Comparison of ENCODE assay signal across 8 mouse cellular contexts in genomic region chr17:45563216-45563615, GRCm38 (mm10). TPM values are rescaled to one million over a fixed set of nuclear protein-coding genes. Genes with fewer than 3 reads are reported as not detected.
DNase-seq lines count a peak whose midpoint lies in the region; ATAC-seq and TF ChIP-seq lines count a peak whose summit lies in the region.

No protein-coding gene starts in this region.

- DNase-seq in cerebellum, adult 9-10 months = peak; percentile 69
- DNase-seq in cerebellum, adult 8-10 months = no peak
- DNase-seq in lung, embryonic 14.5 days = no peak
- no peak for DNase-seq in lung, postnatal 4 days
- no peak for DNase-seq in midbrain, postnatal 0 days (ENCODE audit: low spot score)
- DNase-seq in layer of hippocampus, adult 18-20 months (ENCODE audit: low spot score in 2 of 2) = no peak
- DNase-seq in frontal cortex, adult 2 months (ENCODE audit: extremely low spot score in 1 of 2, low spot score in 1 of 2) = no peak

- peak overlapping the region; percentile 98 for H3K4me2 ChIP-seq in lung, embryonic 14.5 days
- peak overlapping the region; percentile 98 for H3K4me2 ChIP-seq in hindbrain, embryonic 13.5 days
- H3K4me2 ChIP-seq in midbrain, postnatal 0 days (ENCODE audit: low read depth, low read length, poor library complexity, severe bottlenecking) = no peak overlapping the region

- H3K4me1 ChIP-seq in lung, embryonic 14.5 days (ENCODE audit: insufficient read depth) = peaks cover 7% of the 10 kb centered on the region
- peaks cover 39% of the 10 kb centered on the region for H3K4me1 ChIP-seq in hindbrain, embryonic 13.5 days (replicated peaks)
- 0 out of 2 replicates have a peak, but pooled peaks cover 6% of the 10 kb centered on the region for H3K4me1 ChIP-seq in midbrain, postnatal 0 days (ENCODE audit: insufficient read depth, low read length)

- H3K9ac ChIP-seq in lung, embryonic 14.5 days = no peak overlapping the region
- H3K9ac ChIP-seq in hindbrain, embryonic 13.5 days = no peak overlapping the region
- no peak overlapping the region for H3K9ac ChIP-seq in midbrain, postnatal 0 days (replicated peaks; ENCODE audit: low read length, poor library complexity, severe bottlenecking)

- H3K36me3 ChIP-seq in lung, embryonic 14.5 days (ENCODE audit: insufficient read depth) = peaks cover 34% of the 10 kb centered on the region
- peaks cover 27% of the 10 kb centered on the region for H3K36me3 ChIP-seq in hindbrain, embryonic 13.5 days
- H3K36me3 ChIP-seq in midbrain, postnatal 0 days (ENCODE audit: insufficient read depth, low read length) = peaks cover 24% of the 10 kb centered on the region

- TF ChIP-seq CTCF in lung, embryonic 14.5 days (IDR thresholded peaks at IDR 0.05; ENCODE audit: low read depth) = no peak
- no peak for TF ChIP-seq CTCF in midbrain, postnatal 0 days (IDR thresholded peaks at IDR 0.05)

- H3K27ac ChIP-seq in lung, embryonic 14.5 days (ENCODE audit: low read depth) = no peak overlapping the region
- H3K27ac ChIP-seq in hindbrain, embryonic 13.5 days = no peak overlapping the region
- no peak overlapping the region; the same call in 1 of the 2 replicates for H3K27ac ChIP-seq in midbrain, postnatal 0 days (ENCODE audit: low read depth, low read length)

- no peaks in the 10 kb centered on the region for H3K9me3 ChIP-seq in lung, embryonic 14.5 days (ENCODE audit: low read depth, low read length)
- no peaks in the 10 kb centered on the region for H3K9me3 ChIP-seq in hindbrain, embryonic 13.5 days
- H3K9me3 ChIP-seq in midbrain, postnatal 0 days (ENCODE audit: low read length) = no peaks in the 10 kb centered on the region

- H3K4me3 ChIP-seq in lung, embryonic 14.5 days (ENCODE audit: low read depth, low read length) = no peak overlapping the region
- H3K4me3 ChIP-seq in hindbrain, embryonic 13.5 days = peak overlapping the region; percentile 77; the same call in 1 of the 2 replicates
- H3K4me3 ChIP-seq in midbrain, postnatal 0 days (ENCODE audit: low read depth, low read length) = peak overlapping the region; percentile 76; the same call in 1 of the 2 replicates

- no peak for ATAC-seq in lung, embryonic 14.5 days (ENCODE audit: insufficient read depth)
- no peak for ATAC-seq in hindbrain, embryonic 13.5 days (ENCODE audit: low FRiP score)
- ATAC-seq in midbrain, postnatal 0 days (ENCODE audit: low FRiP score) = no peak

- H3K27me3 ChIP-seq in lung, embryonic 14.5 days (ENCODE audit: insufficient read depth, low read length) = no peaks in the 10 kb centered on the region
- H3K27me3 ChIP-seq in hindbrain, embryonic 13.5 days = no peaks in the 10 kb centered on the region
- no peaks in the 10 kb centered on the region for H3K27me3 ChIP-seq in midbrain, postnatal 0 days (ENCODE audit: insufficient read depth, low read length)

- WGBS in lung, embryonic 14.5 days = 75% methylated on average over 12 of the region's 12 CpGs
- WGBS in hindbrain, embryonic 13.5 days = 82% methylated on average over 12 of the region's 12 CpGs
- WGBS in midbrain, postnatal 0 days = 78% methylated on average over 12 of the region's 12 CpGs

RNA-seq across cellular contexts. Expression of gene Slc35b2, which starts 0.5 kb away (rescaled TPM):
- polyA plus RNA-seq in lung, embryonic 14.5 days (2014; fragmentation: Nextera tagmentation; extraction: Ambion mirVana) = 130 and 137 TPM in 2 replicates
- polyA plus RNA-seq in hindbrain, embryonic 13.5 days (2015; fragmentation: Nextera tagmentation; extraction: Ambion mirVana) = 86.5 and 91.1 TPM in 2 replicates
- 91.7 and 113 TPM in 2 replicates for total RNA-seq in midbrain, postnatal 0 days (2014; rRNA removed)
- 71.8 and 75.3 TPM in 2 replicates for polyA plus RNA-seq in midbrain, postnatal 0 days (2015; fragmentation: Nextera tagmentation; extraction: Ambion mirVana)
- 10 to 100 TPM; 26.2 to 29.9 TPM for total RNA-seq in layer of hippocampus, adult 18-20 months (2021)
- polyA plus RNA-seq in frontal cortex, adult 2 months (2012; rRNA removed) = 57.3 and 59.5 TPM in 2 replicates

RNA-seq across cellular contexts. Expression of gene Nfkbie, which starts 7.7 kb away (rescaled TPM):
- 2.3 and 3.1 TPM in 2 replicates for polyA plus RNA-seq in lung, embryonic 14.5 days (2014; fragmentation: Nextera tagmentation; extraction: Ambion mirVana)
- 5.6 and 6.5 TPM in 2 replicates for polyA plus RNA-seq in hindbrain, embryonic 13.5 days (2015; fragmentation: Nextera tagmentation; extraction: Ambion mirVana)
- 2.0 and 4.8 TPM in 2 replicates for total RNA-seq in midbrain, postnatal 0 days (2014; rRNA removed)
- polyA plus RNA-seq in midbrain, postnatal 0 days (2015; fragmentation: Nextera tagmentation; extraction: Ambion mirVana) = 2.5 and 3.1 TPM in 2 replicates
- 1 to 10 TPM; 2.3 to 2.5 TPM for total RNA-seq in layer of hippocampus, adult 18-20 months (2021)
- 1.8 and 2.0 TPM in 2 replicates for polyA plus RNA-seq in frontal cortex, adult 2 months (2012; rRNA removed)

RNA-seq across cellular contexts. Expression of gene Hsp90ab1, which starts 9.9 kb away (rescaled TPM):
- 1,512 and 1,564 TPM in 2 replicates for polyA plus RNA-seq in lung, embryonic 14.5 days (2014; fragmentation: Nextera tagmentation; extraction: Ambion mirVana)
- polyA plus RNA-seq in hindbrain, embryonic 13.5 days (2015; fragmentation: Nextera tagmentation; extraction: Ambion mirVana) = 1,593 and 1,619 TPM in 2 replicates
- total RNA-seq in midbrain, postnatal 0 days (2014; rRNA removed) = 1,063 and 1,068 TPM in 2 replicates
- polyA plus RNA-seq in midbrain, postnatal 0 days (2015; fragmentation: Nextera tagmentation; extraction: Ambion mirVana) = 1,368 and 1,371 TPM in 2 replicates
- 1,000 to 10,000 TPM; 1,799 to 1,827 TPM for total RNA-seq in layer of hippocampus, adult 18-20 months (2021)
- polyA plus RNA-seq in frontal cortex, adult 2 months (2012; rRNA removed) = 952 and 985 TPM in 2 replicates

RNA-seq across cellular contexts. Expression of gene Tmem151b, which starts 13.7 kb away (rescaled TPM):
- 1.1 and 1.6 TPM in 2 replicates for polyA plus RNA-seq in lung, embryonic 14.5 days (2014; fragmentation: Nextera tagmentation; extraction: Ambion mirVana)
- 26.6 and 27.3 TPM in 2 replicates for polyA plus RNA-seq in hindbrain, embryonic 13.5 days (2015; fragmentation: Nextera tagmentation; extraction: Ambion mirVana)
- total RNA-seq in midbrain, postnatal 0 days (2014; rRNA removed) = 77.9 and 95.6 TPM in 2 replicates
- 29.1 and 30.7 TPM in 2 replicates for polyA plus RNA-seq in midbrain, postnatal 0 days (2015; fragmentation: Nextera tagmentation; extraction: Ambion mirVana)
- total RNA-seq in layer of hippocampus, adult 18-20 months (2021) = 100 to 1,000 TPM; 112 to 119 TPM
- polyA plus RNA-seq in frontal cortex, adult 2 months (2012; rRNA removed) = 68.7 and 72.1 TPM in 2 replicates

RNA-seq across cellular contexts. Expression of gene Slc29a1, which starts 36.2 kb away (rescaled TPM):
- 75.4 and 82.2 TPM in 2 replicates for polyA plus RNA-seq in lung, embryonic 14.5 days (2014; fragmentation: Nextera tagmentation; extraction: Ambion mirVana)
- polyA plus RNA-seq in hindbrain, embryonic 13.5 days (2015; fragmentation: Nextera tagmentation; extraction: Ambion mirVana) = 33.7 and 38.2 TPM in 2 replicates
- 45.3 and 82.1 TPM in 2 replicates for total RNA-seq in midbrain, postnatal 0 days (2014; rRNA removed)
- polyA plus RNA-seq in midbrain, postnatal 0 days (2015; fragmentation: Nextera tagmentation; extraction: Ambion mirVana) = 38.4 TPM in 2 replicates
- total RNA-seq in layer of hippocampus, adult 18-20 months (2021) = 10 to 100 TPM; 16.4 to 20.4 TPM
- polyA plus RNA-seq in frontal cortex, adult 2 months (2012; rRNA removed) = 35.4 and 38.9 TPM in 2 replicates
